Mouse (Mus musculus) urinary bladder, postnatal 10 days (tissue): Measurements from ENCODE around the gene Mki67.

Source experiments
- DNase-seq: peaks from one replicate; pipeline ENCODE4 v3.0.0; 2022; ENCODE audit warnings: low spot score

The Mki67 gene

DNA sequence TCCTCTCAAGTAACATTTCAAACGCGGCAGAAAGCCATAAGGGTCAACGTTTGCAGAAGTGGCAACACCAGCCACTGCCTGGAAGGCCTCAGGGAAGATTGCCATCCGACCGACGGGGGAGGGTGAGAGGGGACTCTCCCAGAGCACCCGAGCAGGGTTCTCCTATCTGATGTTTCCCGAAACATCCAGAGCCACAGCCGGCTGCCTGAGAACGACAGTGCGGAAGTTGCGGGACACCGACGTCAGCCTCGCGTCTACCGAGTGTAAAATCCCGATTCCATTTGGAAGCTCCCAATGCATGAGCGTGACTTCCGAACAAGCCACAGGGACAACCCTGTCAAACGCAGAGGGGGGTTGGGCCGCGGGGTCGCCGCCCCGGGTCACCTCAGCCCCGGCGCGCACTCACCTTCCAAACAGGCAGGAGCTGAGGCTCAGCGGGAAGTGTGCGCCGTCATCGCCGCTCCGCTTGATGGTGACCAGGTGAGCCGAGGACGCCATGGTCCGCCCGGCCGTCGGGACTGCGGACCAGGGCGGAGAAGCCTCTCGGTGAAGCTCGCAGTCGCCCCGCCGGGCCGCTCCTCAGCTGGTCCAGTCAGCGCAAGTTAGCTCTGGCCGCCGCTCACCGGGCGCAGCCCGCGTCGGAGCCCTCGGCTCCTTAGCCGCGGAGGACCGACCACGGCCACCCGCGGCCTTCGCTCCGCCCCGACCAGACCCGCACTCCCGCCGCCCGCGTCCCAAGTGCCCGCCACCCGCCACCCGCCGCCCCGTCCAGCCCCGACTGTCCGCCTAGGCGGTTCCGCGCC is at the start of gene Mki67:
Gene Mki67 (minus strand): TSS at position 720 of the 803 bp plus-strand sequence.
- DNase-seq, result no peak

DNA sequence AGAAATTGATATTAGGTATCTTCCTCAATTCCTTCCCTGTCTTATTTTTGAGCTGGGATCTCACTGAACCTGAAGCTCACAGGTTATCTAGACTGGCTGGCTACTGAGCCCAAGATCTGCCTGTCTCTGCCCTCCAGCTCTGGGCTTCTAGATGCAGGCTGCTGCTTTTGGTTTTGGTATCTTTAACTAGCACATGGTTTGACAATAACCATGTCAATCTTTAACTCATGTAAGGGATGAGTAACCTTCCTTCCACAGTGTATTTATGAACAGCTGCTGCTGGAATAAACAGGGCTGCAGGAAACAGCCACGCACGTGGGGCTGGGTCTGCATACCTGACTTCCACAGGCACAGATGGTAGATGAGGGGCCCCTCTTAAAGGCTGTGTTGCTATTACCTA is 47.1 kb upstream of the Mki67 start:
- DNase-seq, result no peak

DNA sequence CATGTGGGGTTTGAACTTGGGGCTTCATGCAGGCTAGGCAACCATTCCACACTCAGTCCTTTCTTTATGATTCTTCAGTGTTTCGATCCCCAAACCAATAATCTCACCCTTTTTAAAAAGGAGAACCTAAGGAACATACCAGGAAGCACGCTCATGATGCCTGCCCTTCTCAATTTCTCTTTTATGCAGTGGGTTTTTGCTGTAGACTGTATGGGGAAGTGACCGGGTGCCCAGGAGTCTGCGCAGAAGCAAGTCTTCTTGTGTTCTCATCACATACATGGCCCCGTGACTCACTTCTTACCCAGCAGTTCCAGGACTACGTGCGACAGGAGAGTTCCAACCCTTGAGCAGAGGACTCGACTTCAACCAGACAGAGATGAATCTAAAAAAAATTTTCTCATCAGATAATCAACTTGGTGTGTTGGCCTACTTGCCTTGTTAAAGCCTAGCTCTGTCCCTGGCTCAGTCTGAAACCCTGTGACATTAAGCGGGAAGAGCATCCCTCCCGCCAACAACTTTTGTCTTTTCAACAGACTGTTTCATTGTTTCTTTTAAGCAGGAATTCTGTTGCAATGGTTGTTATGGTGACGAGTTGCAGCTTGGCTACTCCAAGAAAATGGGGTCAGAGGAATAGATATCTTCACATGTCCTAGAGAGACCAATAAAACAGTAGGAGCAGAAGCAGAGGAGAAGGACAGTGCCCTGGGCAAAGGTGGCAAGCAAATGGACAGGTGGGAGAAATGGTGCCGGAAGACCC is 42.8 kb upstream of the Mki67 start:
- DNase-seq, result no peak

DNA sequence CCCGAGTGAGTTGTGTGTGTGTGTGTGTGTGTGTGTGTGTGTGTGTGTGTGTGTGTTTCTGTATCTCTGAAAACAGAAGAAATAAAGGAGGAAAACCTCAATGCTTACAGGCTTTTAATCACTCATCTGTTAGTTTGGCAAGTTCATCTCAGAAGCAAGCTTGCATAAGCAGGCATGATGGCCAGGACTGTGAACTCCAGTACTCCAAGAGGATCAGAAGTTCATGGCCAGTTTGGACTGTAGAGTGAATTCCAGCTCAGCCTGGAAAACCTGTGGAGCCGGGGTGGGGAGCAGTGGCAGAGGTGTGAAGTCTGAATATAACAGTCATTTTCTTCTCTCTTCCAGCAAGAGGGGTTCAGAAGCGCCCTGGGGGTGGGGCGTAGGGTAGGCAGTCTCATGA is 42.0 kb upstream of the Mki67 start:
- no peak for DNase-seq

DNA sequence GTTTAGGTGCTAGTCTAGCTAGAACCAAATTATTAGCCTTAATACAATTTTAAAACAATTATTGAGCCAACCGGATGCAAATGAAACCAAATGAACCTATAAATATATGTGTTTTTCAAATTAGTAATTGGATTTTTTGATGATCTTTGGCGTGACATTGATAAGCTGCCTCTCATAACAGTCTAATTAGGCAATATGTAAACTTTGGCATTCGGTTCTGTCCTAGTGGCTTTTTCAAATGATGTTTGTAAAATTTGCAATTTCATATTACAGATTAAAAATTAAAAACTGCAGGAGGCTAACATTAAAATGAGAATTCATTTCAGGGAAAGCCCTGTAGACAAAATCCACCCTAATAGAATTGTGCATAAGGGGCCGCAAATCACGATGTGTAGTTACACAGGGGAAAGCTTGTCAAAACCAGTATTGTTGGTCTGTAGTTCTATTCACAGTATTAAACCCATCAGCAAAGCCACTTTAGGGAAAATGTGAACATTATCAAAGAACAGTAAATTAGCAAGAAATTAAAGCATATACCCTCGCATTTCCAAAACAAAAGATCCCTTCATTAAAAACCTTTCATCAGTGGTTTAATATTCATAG is 40.9 kb upstream of the Mki67 start:
- no peak for DNase-seq

DNA sequence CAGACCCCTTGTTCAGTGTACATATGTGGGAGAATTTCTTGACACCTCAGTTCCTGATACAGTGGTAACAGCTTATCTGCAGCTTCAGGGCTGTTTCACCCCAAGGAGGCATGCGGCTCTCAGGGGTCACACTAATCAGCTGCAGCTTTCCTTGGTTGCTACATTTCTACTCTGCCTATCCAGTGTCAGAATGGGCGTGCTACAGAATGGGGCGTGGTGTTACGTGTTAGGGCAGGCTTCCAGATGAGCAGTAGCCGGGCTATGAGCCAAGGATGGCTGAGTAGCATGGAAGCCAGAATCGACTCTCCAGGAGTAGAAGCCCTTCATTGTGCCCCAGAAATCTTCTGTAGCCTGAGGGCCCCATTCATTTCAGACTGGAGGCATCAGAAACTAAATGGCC is 32.8 kb upstream of the Mki67 start:
- DNase-seq, result no peak

DNA sequence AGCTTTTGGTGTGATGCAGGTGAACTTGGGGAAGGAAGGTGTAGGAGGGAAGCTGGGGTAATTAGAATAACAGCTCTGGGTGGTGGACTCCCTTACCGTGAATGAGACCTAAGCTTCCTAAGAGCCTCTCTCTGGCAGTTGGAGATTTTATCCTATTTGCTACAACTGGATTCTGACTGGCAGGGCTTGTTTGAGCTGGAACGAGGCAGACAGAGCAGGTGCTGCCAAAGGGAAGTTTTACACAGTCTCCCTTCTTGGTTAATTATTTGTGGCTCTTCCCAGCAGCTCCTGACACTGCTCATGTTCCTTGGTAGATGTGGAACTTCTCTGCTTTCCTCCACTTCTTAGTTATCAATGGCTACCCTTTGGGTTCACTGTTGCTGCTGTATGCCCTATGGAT is 30.9 kb upstream of the Mki67 start:
- no peak for DNase-seq

DNA sequence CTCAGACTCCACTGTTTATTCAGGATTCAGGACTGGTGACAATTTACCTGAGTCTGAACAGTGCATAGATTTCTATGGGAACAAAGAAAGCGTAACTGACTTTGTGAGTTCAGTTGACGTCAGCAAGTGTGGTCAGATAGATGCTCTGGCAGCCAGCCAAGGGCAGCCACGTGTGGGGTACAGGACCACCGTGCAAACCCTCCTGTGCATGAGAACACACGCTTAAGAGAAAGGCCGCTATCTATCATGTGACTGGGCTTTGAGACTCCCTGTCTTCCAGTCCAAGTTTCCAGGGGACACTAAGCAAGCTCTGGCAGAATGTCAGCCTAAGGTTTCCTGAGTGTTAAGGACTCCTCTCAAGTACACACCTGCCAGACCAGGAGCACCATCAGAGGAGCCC is 30.4 kb upstream of the Mki67 start:
- DNase-seq, result no peak

DNA sequence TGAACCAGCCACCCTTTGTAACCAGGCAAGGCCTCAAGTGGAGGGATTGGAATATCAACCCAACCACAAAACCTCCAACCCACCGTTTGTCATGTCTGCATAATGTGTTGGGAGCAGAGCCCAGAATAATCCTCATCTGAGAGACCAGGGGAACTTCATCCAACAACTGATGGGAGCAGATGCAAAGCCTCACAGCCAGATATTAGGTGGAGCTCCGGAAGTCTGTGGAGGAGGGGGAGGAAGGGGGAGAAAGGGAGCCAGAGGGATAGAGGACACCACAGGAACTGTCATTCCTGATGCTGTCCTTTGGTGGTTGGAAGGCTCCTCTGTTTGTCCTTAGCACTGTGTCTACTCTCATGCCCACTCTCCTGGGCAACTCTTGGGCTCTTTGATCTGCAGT is 28.9 kb upstream of the Mki67 start:
- DNase-seq, result no peak

DNA sequence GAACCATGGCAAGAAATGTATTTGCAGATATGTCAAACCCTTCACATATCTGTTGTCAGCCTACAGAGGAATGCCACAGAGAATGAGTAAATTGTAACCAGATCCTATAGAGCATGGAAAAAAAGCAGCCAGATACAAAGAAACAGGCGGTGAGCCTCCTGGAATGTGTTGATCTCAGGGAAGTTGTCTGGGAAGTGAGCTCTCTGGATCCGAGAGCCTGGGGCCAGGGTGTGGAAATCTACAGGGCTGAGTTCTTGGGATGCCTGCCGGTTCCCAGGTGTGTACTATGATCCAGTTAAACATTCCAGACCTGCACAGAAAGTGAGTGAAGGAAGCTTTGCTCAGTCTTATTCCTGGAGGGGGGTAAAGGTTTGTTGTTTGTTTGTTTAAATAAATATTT is 24.3 kb upstream of the Mki67 start:
- DNase-seq, result no peak

DNA sequence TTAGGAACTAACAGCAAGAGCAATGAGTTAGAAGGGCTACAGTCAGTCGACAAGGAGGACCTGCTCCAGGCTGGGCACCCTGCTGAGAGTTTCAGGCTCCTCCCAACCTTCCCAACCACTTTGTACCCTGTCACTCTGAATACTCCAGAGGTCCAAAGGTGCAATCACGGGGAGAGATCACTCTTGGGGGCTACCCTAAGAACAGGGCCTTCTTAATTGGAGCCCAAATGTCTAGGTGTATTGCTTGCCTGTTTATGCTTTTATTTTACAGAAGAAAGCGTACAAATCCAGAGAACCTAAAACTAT is 20.4 kb upstream of the Mki67 start:
- no peak for DNase-seq

DNA sequence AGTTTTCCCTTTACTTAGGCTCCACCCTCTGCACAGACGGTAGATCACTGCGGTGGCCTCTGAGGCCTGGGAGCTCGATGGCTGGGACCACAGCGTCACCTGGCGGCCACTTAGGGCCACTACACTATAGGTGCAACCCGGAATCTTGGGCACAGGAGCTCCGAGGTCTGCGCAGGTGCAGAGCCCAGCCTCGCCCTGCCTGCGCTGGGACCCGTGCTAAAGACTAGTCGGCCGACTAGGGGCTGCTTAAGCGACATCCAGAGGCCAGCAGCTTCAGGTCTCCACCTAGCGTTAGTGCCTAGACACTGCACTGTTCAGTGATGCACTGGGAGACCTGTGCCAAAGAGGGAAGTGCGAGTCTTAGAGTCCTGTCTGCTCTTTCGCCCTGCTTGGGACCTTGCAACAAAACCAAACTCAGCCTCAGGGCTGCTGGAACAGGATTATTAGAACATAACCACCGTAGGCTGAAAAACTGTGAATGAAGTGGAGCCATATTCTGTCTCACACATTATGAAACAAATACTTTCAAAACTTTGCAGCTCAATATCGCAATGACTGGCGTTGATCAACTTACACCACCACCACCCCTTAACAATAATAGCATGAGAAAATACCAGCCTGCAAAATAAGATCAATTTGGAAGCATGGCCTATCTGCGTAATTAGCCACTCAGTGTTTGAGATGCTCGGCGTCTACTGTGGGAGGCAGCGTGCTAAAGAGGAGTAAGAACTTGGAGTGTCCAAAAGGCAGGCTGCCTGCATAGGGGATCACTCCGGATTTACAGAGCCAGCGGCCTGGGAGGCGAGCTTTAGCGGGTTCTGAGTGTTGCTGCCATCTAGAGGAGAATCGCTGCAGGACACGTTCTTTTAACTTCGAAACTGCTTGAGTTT is 19.8 kb upstream of the Mki67 start:
- DNase-seq, result peak; percentile 54

DNA sequence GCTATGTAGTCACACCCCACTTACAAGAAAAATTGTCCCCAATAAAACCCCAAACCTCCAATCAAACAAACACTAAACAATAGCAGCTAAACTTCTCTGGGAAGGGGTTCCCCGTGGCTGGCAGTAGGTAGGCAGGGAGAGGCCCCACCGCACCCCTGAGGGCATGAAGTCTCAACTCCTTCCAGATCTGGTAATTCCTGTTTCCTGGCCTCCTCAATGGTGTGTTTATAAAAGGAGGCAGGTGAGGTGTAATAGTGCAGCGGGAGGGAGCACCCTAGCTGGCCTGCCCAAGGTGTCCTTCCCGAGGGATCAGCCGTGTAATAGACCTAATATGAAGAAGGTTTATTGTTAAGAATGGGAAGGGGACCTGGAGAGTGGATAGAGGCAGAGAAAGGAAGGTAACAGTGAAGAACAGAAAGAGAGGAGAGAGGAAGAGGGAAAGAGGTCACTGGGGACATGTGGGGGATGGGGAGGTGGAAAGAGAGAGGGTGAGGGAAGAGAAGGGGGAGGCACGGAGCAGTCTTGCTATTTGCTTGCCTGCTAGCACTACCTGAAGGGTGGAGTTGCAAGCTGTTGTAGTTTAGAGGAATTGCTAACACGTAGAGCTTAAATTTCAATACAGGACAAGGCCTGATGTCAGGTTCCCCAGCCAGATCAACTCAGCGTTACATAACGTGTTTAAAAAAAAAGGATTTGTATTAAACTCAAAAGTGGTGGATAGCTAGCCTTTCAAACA is 18.9 kb upstream of the Mki67 start:
- DNase-seq, result no peak

DNA sequence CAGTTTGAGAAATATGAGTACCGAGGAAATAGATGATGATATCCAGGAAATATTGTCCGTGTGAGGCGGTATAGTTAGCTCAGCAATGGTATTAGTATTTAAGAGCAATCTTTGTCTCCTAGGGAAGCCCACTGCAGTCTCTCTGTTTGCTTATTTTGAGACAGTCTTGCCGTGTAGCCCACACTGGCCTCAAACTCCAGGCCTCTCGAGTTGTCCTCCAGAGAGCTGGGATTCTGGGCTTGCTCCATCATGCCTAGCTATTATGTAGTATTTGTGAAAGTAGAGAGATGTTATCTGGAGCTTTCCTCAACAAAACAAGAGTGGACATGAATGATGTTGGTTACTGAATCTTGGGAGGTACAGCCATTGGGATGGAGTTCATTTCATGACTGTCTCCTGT is 18.2 kb upstream of the Mki67 start:
- no peak for DNase-seq

DNA sequence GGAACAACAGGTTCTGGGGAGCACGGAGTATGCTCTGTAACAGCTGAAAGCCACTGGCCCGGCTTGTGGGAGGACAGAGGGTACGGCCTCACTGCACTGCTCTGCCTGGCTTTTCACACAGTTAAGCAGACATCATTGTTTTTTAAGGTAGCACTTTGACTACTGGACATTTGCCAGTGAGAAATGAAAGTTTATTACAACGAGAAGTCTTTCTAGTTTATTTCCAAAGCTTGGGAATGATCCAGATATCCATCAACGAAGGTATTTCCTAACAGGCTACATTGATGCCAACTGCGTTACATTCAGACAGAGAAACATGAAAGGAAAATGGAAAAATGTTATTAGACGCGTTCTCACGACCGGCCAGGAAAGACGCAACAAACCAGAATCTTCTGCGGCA is 11.9 kb upstream of the Mki67 start:
- no peak for DNase-seq

DNA sequence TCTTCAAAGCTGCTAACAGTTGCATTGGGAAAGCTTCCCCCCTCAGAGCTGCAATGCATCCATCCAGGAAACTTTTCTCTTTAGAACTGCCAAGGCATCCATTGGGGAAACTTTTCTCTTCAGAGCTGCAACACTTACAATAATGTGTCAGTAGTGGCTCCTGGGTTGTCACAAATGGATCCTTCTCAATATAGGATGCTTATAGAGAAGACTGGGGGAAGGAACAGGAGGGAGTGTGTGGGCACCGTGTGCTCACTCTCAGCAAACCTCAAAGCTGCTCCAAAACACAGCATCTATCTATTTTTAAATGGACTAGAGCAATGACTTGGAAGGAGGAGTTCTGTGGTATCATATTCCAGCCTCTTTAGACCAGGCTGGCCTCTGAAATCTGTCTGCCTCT is 10.5 kb upstream of the Mki67 start:
- no peak for DNase-seq

DNA sequence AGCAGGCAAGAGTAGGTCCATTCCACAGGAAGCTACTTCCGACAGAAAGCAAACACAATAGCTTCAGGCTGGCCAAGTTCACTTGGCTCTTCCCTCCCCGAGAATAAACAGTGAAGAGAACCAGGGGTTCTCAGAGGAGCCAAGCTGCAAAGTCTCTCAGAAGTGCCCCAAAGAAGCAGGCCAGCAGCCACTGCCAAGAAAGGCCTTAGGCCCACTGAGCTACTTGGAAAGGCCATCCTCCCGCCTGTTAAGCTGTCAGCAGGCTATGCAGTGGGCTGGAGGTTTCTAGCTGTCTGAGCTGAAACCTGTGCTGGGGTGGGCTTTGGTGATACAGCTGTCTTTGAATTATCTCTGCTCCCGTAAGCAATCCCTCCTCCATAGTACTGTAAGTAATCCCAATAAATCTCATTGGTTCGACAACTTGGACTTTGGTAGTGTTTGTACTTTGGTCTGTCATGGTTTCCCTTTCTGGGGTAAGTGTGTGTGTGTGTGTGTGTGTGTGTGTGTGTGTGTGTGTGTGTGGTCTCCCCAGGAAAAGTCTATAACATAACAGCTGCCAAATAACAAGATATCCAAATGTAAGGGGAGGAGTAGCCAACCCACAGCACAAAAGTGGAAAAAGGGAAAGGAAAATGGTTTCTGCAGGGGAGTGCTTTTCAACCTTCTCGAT is 7.6 kb upstream of the Mki67 start:
- DNase-seq, result no peak

DNA sequence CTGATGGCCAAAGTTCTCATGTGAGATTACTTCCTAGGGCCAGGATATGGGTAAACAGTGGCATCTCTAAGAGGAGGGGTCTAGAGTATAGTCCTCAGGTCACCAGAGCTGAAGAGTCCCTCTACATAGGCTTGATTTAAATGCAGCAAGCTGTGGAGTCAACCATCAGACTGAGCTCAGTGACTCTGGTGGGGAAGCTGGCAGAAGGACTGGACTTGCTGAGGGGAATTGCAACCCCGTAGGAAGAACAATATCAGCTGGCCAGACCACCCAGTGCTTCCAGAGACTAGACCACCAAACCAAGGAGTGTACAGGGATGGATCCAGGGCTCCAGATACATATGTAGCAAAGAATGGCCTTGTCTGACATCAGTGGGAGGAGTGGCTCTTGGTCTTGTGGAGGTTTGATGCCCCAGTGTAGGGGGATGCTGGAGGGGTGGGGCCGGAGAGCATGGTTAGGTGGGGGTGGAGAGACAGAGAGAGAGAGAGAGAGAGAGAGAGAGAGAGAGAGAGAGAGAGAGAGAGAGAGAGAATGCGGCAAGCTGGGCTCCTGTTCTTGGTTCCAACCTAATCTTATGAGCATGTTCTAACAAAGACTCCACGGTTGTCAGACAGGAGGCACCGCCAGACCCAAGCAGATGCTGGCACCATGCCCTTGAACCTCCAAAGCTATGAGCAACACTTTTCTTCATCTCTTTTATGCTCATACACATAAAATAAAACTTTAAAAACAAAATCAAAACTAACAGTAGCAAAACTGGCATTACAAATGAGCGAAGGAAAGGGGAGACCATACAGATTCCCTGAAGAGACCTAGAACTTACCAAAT is 6.1 kb upstream of the Mki67 start:
- no peak for DNase-seq

DNA sequence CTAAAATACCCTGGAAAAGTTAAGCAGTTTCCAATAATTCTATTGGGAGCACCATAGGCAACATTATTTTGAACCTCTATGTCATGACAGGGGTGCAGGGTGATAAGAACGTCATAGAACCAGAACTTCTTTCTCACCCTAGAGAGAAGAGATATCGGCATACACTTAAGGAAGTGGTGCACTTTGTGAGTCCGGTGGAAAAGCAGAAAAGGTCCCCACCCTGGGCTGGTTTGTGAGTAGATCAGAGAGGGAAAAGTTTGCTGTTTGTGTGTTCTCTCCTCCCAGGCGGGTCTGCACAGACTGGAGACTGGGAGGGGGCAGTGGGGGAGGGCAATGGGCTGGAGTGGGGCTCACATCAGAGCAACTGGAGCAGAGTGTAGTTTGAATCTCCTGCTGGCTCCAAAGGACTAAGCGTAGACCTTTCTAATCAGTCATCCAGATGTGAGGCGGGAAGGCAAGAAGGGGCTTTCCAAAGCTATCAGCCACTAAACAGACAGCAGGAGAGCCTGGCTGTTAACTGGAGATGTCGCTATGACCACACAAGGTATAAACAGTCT is 5.4 kb upstream of the Mki67 start:
- DNase-seq, result no peak

DNA sequence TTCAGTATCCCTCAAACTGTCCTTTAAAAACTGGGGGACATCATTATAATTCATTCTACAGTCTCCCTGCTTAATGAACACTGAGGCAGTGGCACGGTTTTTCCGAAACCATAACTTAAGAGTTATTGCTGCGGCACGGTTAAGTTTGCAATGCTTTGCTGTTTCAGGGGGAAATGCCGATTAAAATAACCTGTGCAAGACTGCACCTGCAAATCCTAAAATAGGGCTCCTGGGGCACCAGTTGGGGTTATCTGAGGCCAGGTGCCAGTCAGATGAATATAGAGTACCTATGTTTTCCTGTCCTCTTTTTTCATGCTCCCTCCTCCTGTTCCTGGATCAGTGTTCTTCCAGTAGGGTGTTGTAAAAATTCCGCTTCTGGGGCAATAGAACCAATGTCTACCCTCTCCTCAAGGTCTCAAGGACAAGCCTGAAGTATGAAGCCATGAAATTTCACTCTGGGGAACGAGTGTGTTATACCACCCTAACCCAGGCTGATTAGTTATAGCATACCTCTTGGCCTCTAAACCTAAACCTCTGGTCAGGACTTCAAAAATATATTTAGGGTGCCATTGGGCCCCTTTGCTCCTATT is 902 bp upstream of the Mki67 start:
- DNase-seq, result no peak
